Mouse (Mus musculus) forebrain, embryonic 15.5 days (tissue): ENCODE data around the gene Rbfox1. TPM values are rescaled to one million over a fixed set of nuclear protein-coding genes. Genes with fewer than 3 reads are reported as not detected.

ENCODE experiments used
- ATAC-seq: fragments of 200-750 bp; cut with Nextera tagmentation; replicated peaks from 2 replicates; pipeline ENCODE4 v1.8.0; 2017; ENCODE audit warnings: mild to moderate bottlenecking, moderate TSS enrichment, moderate library complexity
- H3K27ac ChIP-seq: fragments of 300-500 bp; sonication (generic); replicated peaks from 2 replicates; pipeline ENCODE4 v1.5.1; 2015; ENCODE audit warnings: mild to moderate bottlenecking, inconsistent platforms
- H3K27me3 ChIP-seq: fragments of 300-500 bp; sonication (generic); 2 replicates; pipeline ENCODE4 v1.6.1; 2015; ENCODE audit warnings: inconsistent platforms
- H3K36me3 ChIP-seq: fragments of 300-500 bp; sonication (generic); 2 replicates; pipeline ENCODE4 v1.6.1; 2015; ENCODE audit warnings: mild to moderate bottlenecking, inconsistent platforms
- H3K4me1 ChIP-seq: fragments of 300-500 bp; sonication (generic); 2 replicates; pipeline ENCODE4 v1.6.1; 2015; ENCODE audit warnings: inconsistent platforms
- H3K4me2 ChIP-seq: fragments of 300-500 bp; sonication (generic); replicated peaks from 2 replicates; pipeline ENCODE4 v1.6.1; 2015; ENCODE audit warnings: mild to moderate bottlenecking, inconsistent platforms
- H3K4me3 ChIP-seq: fragments of 300-500 bp; sonication (generic); 2 replicates; pipeline ENCODE4 v1.5.1; 2015; ENCODE audit warnings: mild to moderate bottlenecking, inconsistent platforms
- H3K9ac ChIP-seq: fragments of 300-500 bp; sonication (generic); replicated peaks from 2 replicates; pipeline ENCODE4 v1.6.1; 2015; ENCODE audit warnings: mild to moderate bottlenecking, inconsistent platforms
- H3K9me3 ChIP-seq: fragments of 300-500 bp; sonication (generic); 2 replicates; pipeline ENCODE4 v1.6.1; 2016; ENCODE audit warnings: inconsistent platforms
- WGBS: fragments of 180-500 bp; shearing (Covaris S2); methylation state at CpG from one replicate; pipeline ENCODE4 v1.1.7; 2015; ENCODE audit warnings: mixed read lengths; 5-methylcytosine and 5-hydroxymethylcytosine counted together
- polyA plus RNA-seq: library from polyadenylated mRNA; unstranded; fragments of >200 nt; fragmentation: Nextera tagmentation; extraction: Ambion mirVana; gene quantifications from 2 replicates; pipeline ENCODE4 v1.2.1, GENCODE M21; 2015

The Rbfox1 gene
- polyA plus RNA-seq, 1 experiment from 2014 or later, result 173 TPM

- no peaks in the 10 kb centered on the region for H3K36me3 ChIP-seq
- peaks cover 4% of the 10 kb centered on the region; the same call in 1 of the 2 replicates for H3K4me1 ChIP-seq
- ATAC-seq, result no peak
- H3K27ac ChIP-seq, result no peak overlapping the region
- WGBS, result 72% methylated on average over 4 of the region's 4 CpGs
- no peak overlapping the region for H3K4me3 ChIP-seq
- no peaks in the 10 kb centered on the region for H3K27me3 ChIP-seq
- H3K9me3 ChIP-seq, result no peaks in the 10 kb centered on the region
- H3K4me2 ChIP-seq, result no peak overlapping the region
- no peak overlapping the region for H3K9ac ChIP-seq
These were observed 1112.0 kb downstream of the Rbfox1 start for GRCm38 (mm10) chr16:6997109-6997508.

DNA sequence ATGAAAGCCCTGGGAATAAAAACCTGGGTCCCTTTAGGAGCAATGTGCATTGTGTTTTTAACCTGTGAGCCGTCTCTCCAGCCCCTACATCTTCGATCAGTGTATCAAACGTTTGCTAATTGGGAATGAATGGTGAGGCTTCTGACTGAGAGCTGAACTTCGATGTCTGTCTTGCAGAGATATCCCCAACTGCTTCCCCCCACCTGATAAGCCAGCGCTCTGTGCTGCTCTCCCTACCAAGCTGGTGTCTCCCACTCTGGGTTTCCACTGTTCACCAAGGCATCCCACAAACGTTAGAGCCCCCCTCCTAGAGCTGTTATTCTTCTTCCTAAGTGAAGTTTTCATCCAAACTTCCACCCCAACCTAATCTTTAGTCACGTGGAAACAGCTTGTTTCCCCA lies 1112.7 kb downstream of the Rbfox1 start:
- Histone ChIP-seq H3K4me3 (no peak overlapping the region), H3K27ac (no peak overlapping the region), H3K9ac (no peak overlapping the region), H3K4me1 (peaks cover 2% of the 10 kb centered on the region; the same call in 1 of the 2 replicates), H3K27me3 (no peaks in the 10 kb centered on the region), H3K9me3 (no peaks in the 10 kb centered on the region), H3K36me3 (no peaks in the 10 kb centered on the region), H3K4me2 (no peak overlapping the region)
- 71% methylated on average over 7 of the region's 7 CpGs for WGBS
- ATAC-seq, result no peak

GRCm38 (mm10) chr16:7004565-7004964 lies 1119.4 kb downstream of the Rbfox1 start:
- Histone ChIP-seq H3K4me3 (no peak overlapping the region), H3K27me3 (no peaks in the 10 kb centered on the region), H3K4me1 (no peaks in the 10 kb centered on the region), H3K27ac (no peak overlapping the region), H3K9ac (no peak overlapping the region), H3K9me3 (no peaks in the 10 kb centered on the region), H3K4me2 (no peak overlapping the region), H3K36me3 (no peaks in the 10 kb centered on the region)
- WGBS, result 90% methylated on average over 3 of the region's 3 CpGs
- ATAC-seq, result no peak

DNA sequence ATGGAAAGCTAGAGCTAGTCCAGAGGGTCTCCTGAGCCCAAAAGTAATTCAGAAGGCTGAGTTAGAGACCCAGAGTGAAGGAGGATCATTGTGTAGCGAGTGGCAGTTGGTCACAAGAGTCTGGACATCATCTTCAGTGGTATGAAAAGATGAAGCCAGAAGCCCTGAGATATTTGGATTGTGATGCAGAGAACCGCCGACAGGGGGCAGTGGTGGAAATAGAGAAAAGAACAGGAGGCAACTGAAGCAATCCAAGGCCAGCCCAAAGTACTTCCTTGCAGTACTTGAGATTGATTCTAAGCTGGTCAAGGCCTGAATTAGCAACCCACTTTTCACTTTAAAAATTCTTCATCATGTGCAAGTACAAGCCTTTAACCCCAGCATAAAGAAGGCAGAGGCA lies 1120.3 kb downstream of the Rbfox1 start:
- no peak for ATAC-seq
- no peaks in the 10 kb centered on the region for H3K27me3 ChIP-seq
- no peaks in the 10 kb centered on the region for H3K4me1 ChIP-seq
- H3K36me3 ChIP-seq, result no peaks in the 10 kb centered on the region
- no peak overlapping the region for H3K4me3 ChIP-seq
- no peaks in the 10 kb centered on the region for H3K9me3 ChIP-seq
- H3K27ac ChIP-seq, result no peak overlapping the region
- H3K9ac ChIP-seq, result no peak overlapping the region
- 18% methylated on average over 3 of the region's 3 CpGs for WGBS
- H3K4me2 ChIP-seq, result no peak overlapping the region

DNA sequence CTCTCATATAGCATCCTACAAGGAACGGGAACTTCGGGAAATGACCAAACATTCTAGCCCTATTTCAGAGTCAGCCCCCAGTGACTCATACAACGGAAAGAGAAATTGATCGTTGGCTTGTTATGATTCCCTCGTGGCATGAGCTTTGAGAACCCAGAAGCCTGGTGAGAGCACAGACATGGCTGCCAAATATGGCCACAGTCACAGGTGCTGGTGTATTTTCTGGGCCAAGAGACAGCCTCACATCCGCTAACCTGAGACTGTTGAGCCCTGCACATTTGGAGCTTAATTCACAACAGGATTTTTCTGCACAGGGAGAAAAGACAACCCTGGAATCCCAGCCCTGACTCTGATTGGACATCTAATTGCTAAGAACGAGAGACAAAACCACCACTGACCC lies 1132.2 kb downstream of the Rbfox1 start:
- no peak overlapping the region for H3K4me2 ChIP-seq
- no peak overlapping the region for H3K27ac ChIP-seq
- H3K9ac ChIP-seq, result no peak overlapping the region
- no peaks in the 10 kb centered on the region for H3K27me3 ChIP-seq
- no peaks in the 10 kb centered on the region for H3K36me3 ChIP-seq
- WGBS, result 75% methylated on average over 7 of the region's 7 CpGs
- no peaks in the 10 kb centered on the region for H3K9me3 ChIP-seq
- no peaks in the 10 kb centered on the region for H3K4me1 ChIP-seq
- H3K4me3 ChIP-seq, result no peak overlapping the region
- ATAC-seq, result no peak

DNA sequence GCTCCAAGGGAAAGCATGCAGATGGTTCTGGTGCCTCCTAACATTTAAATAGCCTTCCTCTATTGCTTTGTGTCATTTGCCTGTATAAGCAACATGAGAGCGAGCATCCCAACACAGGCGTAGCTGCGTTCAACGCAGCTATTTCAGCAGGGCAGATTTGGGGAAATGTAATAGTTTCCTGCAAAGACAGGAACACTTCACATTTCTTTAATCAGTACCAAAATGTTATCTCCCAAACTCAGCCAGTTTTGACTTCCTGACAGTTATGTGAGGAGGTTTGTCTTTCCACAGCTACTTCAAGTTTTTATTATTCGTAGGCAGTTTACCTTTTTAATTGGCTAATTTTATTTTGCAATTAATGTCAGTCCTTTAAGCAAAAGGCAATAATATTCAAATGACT lies 1149.1 kb downstream of the Rbfox1 start:
- no peak overlapping the region for H3K9ac ChIP-seq
- H3K4me1 ChIP-seq, result peaks cover 13% of the 10 kb centered on the region
- H3K27ac ChIP-seq, result no peak overlapping the region
- H3K4me2 ChIP-seq, result no peak overlapping the region
- H3K9me3 ChIP-seq, result no peaks in the 10 kb centered on the region
- no peaks in the 10 kb centered on the region for H3K36me3 ChIP-seq
- H3K27me3 ChIP-seq, result peaks cover 15% of the 10 kb centered on the region
- no peak for ATAC-seq
- 91% methylated on average over 5 of the region's 5 CpGs for WGBS
- no peak overlapping the region for H3K4me3 ChIP-seq

- Histone ChIP-seq H3K4me3 (no peak overlapping the region), H3K27me3 (peaks cover 19% of the 10 kb centered on the region), H3K36me3 (no peaks in the 10 kb centered on the region), H3K4me2 (no peak overlapping the region), H3K4me1 (peaks cover 23% of the 10 kb centered on the region), H3K27ac (no peak overlapping the region), H3K9me3 (no peaks in the 10 kb centered on the region), H3K9ac (no peak overlapping the region)
- ATAC-seq, result no peak
- WGBS, result 65% methylated on average over 3 of the region's 3 CpGs
These were observed 1151.4 kb downstream of the Rbfox1 start for GRCm38 (mm10) chr16:7036566-7036965.

GRCm38 (mm10) chr16:7036988-7037387 lies 1151.8 kb downstream of the Rbfox1 start:
- no peak overlapping the region for H3K9ac ChIP-seq
- H3K4me3 ChIP-seq, result no peak overlapping the region
- peaks cover 19% of the 10 kb centered on the region for H3K27me3 ChIP-seq
- ATAC-seq, result no peak
- H3K4me2 ChIP-seq, result no peak overlapping the region
- no peaks in the 10 kb centered on the region for H3K9me3 ChIP-seq
- WGBS, result 64% methylated on average over 8 of the region's 8 CpGs
- peaks cover 22% of the 10 kb centered on the region for H3K4me1 ChIP-seq
- no peak overlapping the region for H3K27ac ChIP-seq
- H3K36me3 ChIP-seq, result no peaks in the 10 kb centered on the region

DNA sequence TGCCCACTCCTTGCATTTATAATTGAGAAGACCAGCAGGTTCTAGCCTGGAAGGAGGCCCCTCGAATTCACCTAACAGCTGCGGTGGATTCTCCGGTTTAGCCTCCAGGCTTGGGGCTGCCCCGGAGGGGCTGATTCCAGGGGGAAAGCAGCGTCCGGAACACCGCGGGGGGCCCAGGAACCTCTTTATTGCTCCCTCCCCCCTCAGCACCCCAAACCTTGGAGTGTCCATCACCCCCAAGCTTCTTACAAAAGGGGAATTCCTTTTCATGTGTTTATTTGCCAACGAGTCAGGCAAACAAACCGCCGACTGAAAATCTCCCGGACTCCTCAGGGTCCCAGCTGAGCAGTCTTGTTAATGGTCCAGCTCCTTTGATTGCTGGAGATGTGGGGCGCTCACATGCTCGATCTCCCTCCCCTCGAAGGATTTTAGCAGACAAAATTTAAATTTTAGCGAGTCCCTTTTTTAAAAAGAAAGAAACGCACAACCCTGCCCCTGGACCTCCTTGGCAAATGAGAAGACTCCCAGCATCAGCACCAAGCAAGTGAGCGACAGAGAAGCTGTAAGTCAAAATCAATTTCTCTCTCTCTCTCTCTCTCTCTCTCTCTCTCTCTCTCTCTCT lies 1153.6 kb downstream of the Rbfox1 start:
- H3K9me3 ChIP-seq, result no peaks in the 10 kb centered on the region
- H3K4me1 ChIP-seq, result peaks cover 22% of the 10 kb centered on the region
- H3K27me3 ChIP-seq, result peaks cover 19% of the 10 kb centered on the region
- under 1% methylated on average over 18 of the region's 18 CpGs for WGBS
- H3K9ac ChIP-seq, result peak overlapping the region; percentile 27
- H3K4me3 ChIP-seq, result peak overlapping the region; percentile 31
- no peak; the same call in 1 of the 2 replicates for ATAC-seq
- no peaks in the 10 kb centered on the region for H3K36me3 ChIP-seq
- no peak overlapping the region for H3K27ac ChIP-seq
- H3K4me2 ChIP-seq, result peak overlapping the region; percentile 60

DNA sequence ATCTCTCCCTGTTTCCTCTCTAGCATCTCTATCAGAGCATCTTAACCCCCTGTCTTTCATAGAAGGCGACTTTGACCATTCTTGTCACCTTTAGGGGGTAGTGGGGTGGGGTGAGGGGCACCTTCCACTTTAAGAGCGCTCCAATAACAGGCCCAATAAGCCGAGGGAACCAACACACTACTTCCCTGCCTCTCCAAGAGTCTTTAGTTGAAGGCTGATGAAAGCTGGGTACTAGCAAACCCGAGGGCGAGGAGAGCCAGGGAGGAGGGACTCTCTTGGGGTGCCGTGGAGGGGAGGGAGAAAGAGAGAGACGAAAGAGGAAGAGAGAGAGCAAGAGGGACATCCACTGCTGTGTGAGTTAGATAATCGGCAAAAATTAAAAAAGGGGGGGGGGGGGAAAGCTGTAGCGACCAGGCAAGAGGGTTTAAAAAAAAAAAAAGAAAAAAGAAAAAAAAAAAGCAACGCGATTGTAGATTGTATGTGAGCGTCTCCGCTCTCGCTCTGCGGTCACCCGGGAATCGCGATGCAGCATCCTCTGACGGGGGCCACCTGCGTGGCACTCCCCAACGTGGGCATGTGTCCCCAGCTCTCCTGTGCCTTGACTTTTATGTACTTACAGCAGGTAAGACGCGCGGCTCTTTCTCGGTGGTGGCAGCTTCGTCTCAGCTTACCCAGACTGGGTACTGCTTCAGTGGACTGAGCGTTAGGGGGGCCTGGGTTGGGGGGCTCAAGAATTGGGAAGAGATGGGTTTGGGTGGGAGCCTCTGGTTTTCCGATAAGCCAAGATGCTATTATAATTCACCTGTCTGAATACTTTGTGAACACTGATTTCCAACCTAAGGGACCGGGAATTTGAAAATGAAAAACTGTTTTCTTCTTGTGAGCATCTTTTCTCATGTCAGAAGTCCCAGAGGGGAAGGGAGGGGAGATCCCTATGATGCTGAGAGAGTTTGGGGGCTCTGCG lies 1154.5 kb downstream of the Rbfox1 start:
- peak overlapping the region; percentile 42 for H3K4me3 ChIP-seq
- H3K4me2 ChIP-seq, result peak overlapping the region; percentile 60
- H3K9me3 ChIP-seq, result no peaks in the 10 kb centered on the region
- 2% methylated on average over 29 of the region's 30 CpGs for WGBS
- H3K9ac ChIP-seq, result peak overlapping the region; percentile 41
- peaks cover 19% of the 10 kb centered on the region for H3K27me3 ChIP-seq
- peak; percentile 58 for ATAC-seq
- H3K36me3 ChIP-seq, result no peaks in the 10 kb centered on the region
- H3K27ac ChIP-seq, result no peak overlapping the region
- peaks cover 23% of the 10 kb centered on the region for H3K4me1 ChIP-seq

- Histone ChIP-seq H3K4me1 (peaks cover 27% of the 10 kb centered on the region), H3K36me3 (no peaks in the 10 kb centered on the region), H3K4me3 (peak overlapping the region; percentile 42), H3K27ac (no peak overlapping the region), H3K9ac (no peak overlapping the region), H3K9me3 (no peaks in the 10 kb centered on the region), H3K27me3 (peaks cover 19% of the 10 kb centered on the region), H3K4me2 (peak overlapping the region; percentile 60)
- WGBS, result 30% methylated on average over 6 of the region's 6 CpGs
- ATAC-seq, result no peak
These were observed 1155.5 kb downstream of the Rbfox1 start for GRCm38 (mm10) chr16:7040691-7041090.

- Histone ChIP-seq H3K4me3 (no peak overlapping the region), H3K36me3 (no peaks in the 10 kb centered on the region), H3K4me2 (no peak overlapping the region), H3K27me3 (no peaks in the 10 kb centered on the region), H3K4me1 (peaks cover 35% of the 10 kb centered on the region), H3K9me3 (no peaks in the 10 kb centered on the region), H3K27ac (no peak overlapping the region), H3K9ac (no peak overlapping the region)
- ATAC-seq, result no peak
- 66% methylated on average over 2 of the region's 2 CpGs for WGBS
These were observed 1162.3 kb downstream of the Rbfox1 start for GRCm38 (mm10) chr16:7047421-7047820.
